In genomic region chr15:27997391-27997841, GRCm38 (mm10) we compare ENCODE assay signal across 8 mouse cellular contexts. TPM values are rescaled to one million over a fixed set of nuclear protein-coding genes. Genes with fewer than 3 reads are reported as not detected.
DNase-seq lines count a peak whose midpoint lies in the region; ATAC-seq and TF ChIP-seq lines count a peak whose summit lies in the region.

No protein-coding gene starts in this region.

- H3K27ac ChIP-seq in hindbrain, postnatal 0 days = no peak overlapping the region
- H3K27ac ChIP-seq in neural tube, embryonic 13.5 days (replicated peaks) = no peak overlapping the region

- TF ChIP-seq CTCF in hindbrain, postnatal 0 days (IDR thresholded peaks at IDR 0.05; ENCODE audit: low read depth) = peak; percentile 22

- peaks cover 48% of the 10 kb centered on the region for H3K4me1 ChIP-seq in hindbrain, postnatal 0 days (ENCODE audit: insufficient read depth, low read length)
- peaks cover 92% of the 10 kb centered on the region for H3K4me1 ChIP-seq in neural tube, embryonic 13.5 days (replicated peaks)

- 0 out of 2 replicates have a peak overlapping the region, but pooled peaks have one; percentile 3 for H3K4me2 ChIP-seq in hindbrain, postnatal 0 days (ENCODE audit: low read depth, low read length)
- H3K4me2 ChIP-seq in neural tube, embryonic 13.5 days = no peak overlapping the region

- no peak overlapping the region for H3K4me3 ChIP-seq in hindbrain, postnatal 0 days (ENCODE audit: low read length)
- H3K4me3 ChIP-seq in neural tube, embryonic 13.5 days = no peak overlapping the region

- no peak overlapping the region for H3K9ac ChIP-seq in hindbrain, postnatal 0 days (replicated peaks; ENCODE audit: low read length)
- no peak overlapping the region for H3K9ac ChIP-seq in neural tube, embryonic 13.5 days

- H3K9me3 ChIP-seq in hindbrain, postnatal 0 days (ENCODE audit: low read length) = no peaks in the 10 kb centered on the region
- no peaks in the 10 kb centered on the region for H3K9me3 ChIP-seq in neural tube, embryonic 13.5 days

- peak; percentile 87 for DNase-seq in 3T3-L1 (ENCODE audit: low read depth, low spot score)
- peak; percentile 42 for DNase-seq in cerebellum, adult 11 months
- DNase-seq in forelimb bud, embryonic 11.5 days (ENCODE audit: low read depth, low spot score) = peak; percentile 59
- DNase-seq in hindbrain, postnatal 0 days (ENCODE audit: low spot score) = peak; percentile 88
- peak; percentile 54 to 60 for DNase-seq in left cerebral cortex, postnatal 25 days (ENCODE audit: low spot score in 2 of 2)
- no peak for DNase-seq in urinary bladder, postnatal 36 days (ENCODE audit: low spot score in 2 of 2)
- no peak for DNase-seq in B cell, adult 2 months

- peak; percentile 94 for ATAC-seq in hindbrain, postnatal 0 days
- peak; percentile 74 for ATAC-seq in neural tube, embryonic 13.5 days (ENCODE audit: low read depth)

- intact Hi-C loops in left cerebral cortex, postnatal 25 days (cut with DNase I) = no loop called here

- no peaks in the 10 kb centered on the region for H3K36me3 ChIP-seq in hindbrain, postnatal 0 days (ENCODE audit: insufficient read depth, low read length)
- peaks cover 5% of the 10 kb centered on the region; the same call in 1 of the 2 replicates for H3K36me3 ChIP-seq in neural tube, embryonic 13.5 days

- WGBS in hindbrain, postnatal 0 days = 23% methylated on average over 9 of the region's 9 CpGs
- 25% methylated on average over 9 of the region's 9 CpGs for WGBS in neural tube, embryonic 13.5 days

- no peaks in the 10 kb centered on the region for H3K27me3 ChIP-seq in hindbrain, postnatal 0 days (ENCODE audit: insufficient read depth, low read length)
- no peaks in the 10 kb centered on the region for H3K27me3 ChIP-seq in neural tube, embryonic 13.5 days

RNA-seq across cellular contexts. Expression of gene Trio, which starts 28.2 kb away (rescaled TPM):
- total RNA-seq in hindbrain, postnatal 0 days (2014; rRNA removed) = 188 and 197 TPM in 2 replicates
- polyA plus RNA-seq in hindbrain, postnatal 0 days (2015; fragmentation: Nextera tagmentation; extraction: Ambion mirVana) = 19.9 and 24.0 TPM in 2 replicates
- total RNA-seq in left cerebral cortex, postnatal 25 days (2021) = 100 to 1,000 TPM; 219 to 226 TPM
- 32.9 and 38.6 TPM in 2 replicates for polyA plus RNA-seq in neural tube, embryonic 13.5 days (2015; fragmentation: Nextera tagmentation; extraction: Ambion mirVana)

Comparison
In these comparisons a context has a peak if more than half of its experiments do, and no peak if none do; other contexts are left out.
1. DNase-seq: peak in 3T3-L1 (single experiment), cerebellum, adult 11 months (single experiment), forelimb bud, embryonic 11.5 days (single experiment), hindbrain, postnatal 0 days (single experiment) and left cerebral cortex, postnatal 25 days (2 of 2); none in urinary bladder, postnatal 36 days (0 of 2) and B cell, adult 2 months (0 of 2).